Mouse (Mus musculus) midbrain, embryonic 13.5 days (tissue): ENCODE measurements around the gene Ep400. TPM values are rescaled to one million over a fixed set of nuclear protein-coding genes. Genes with fewer than 3 reads are reported as not detected.
A peak's percentile ranks its signal among the peaks of the same experiment; 100 is the strongest.

ENCODE experiments used
- ATAC-seq: fragments of 200-750 bp; cut with Nextera tagmentation; 2 replicates; pipeline ENCODE4 v1.8.0; 2017; ENCODE audit warnings: mild to moderate bottlenecking, moderate TSS enrichment, moderate library complexity
- H3K27ac ChIP-seq: fragments of 300-500 bp; sonication (generic); 2 replicates; pipeline ENCODE4 v1.5.1; 2015; ENCODE audit warnings: inconsistent platforms, mild to moderate bottlenecking, moderate library complexity
- H3K27me3 ChIP-seq: fragments of 300-500 bp; sonication (generic); 2 replicates; pipeline ENCODE4 v1.6.1; 2015; ENCODE audit warnings: mild to moderate bottlenecking, inconsistent platforms
- H3K36me3 ChIP-seq: fragments of 300-500 bp; sonication (generic); 2 replicates; pipeline ENCODE4 v1.6.1; 2015; ENCODE audit warnings: mild to moderate bottlenecking, inconsistent platforms
- H3K4me1 ChIP-seq: fragments of 300-500 bp; sonication (generic); replicated peaks from 2 replicates; pipeline ENCODE4 v1.6.1; 2015; ENCODE audit warnings: inconsistent platforms
- H3K4me2 ChIP-seq: fragments of 300-500 bp; sonication (generic); replicated peaks from 2 replicates; pipeline ENCODE4 v1.6.1; 2015; ENCODE audit warnings: moderate library complexity, mild to moderate bottlenecking, inconsistent platforms
- H3K4me3 ChIP-seq: fragments of 300-500 bp; sonication (generic); replicated peaks from 2 replicates; pipeline ENCODE4 v1.5.1; 2015; ENCODE audit warnings: mild to moderate bottlenecking, inconsistent platforms
- H3K9ac ChIP-seq: fragments of 300-500 bp; sonication (generic); replicated peaks from 2 replicates; pipeline ENCODE4 v1.6.1; 2015; ENCODE audit warnings: mild to moderate bottlenecking, inconsistent platforms
- H3K9me3 ChIP-seq: fragments of 300-500 bp; sonication (generic); 2 replicates; pipeline ENCODE4 v1.6.1; 2016; ENCODE audit warnings: mild to moderate bottlenecking, inconsistent platforms
- WGBS: fragments of 180-500 bp; shearing (Covaris S2); methylation state at CpG from one replicate; pipeline ENCODE4 v1.1.7; 2015; 5-methylcytosine and 5-hydroxymethylcytosine counted together
- polyA plus RNA-seq: library from polyadenylated mRNA; unstranded; fragments of >200 nt; fragmentation: Nextera tagmentation; extraction: Ambion mirVana; gene quantifications from 2 replicates; pipeline ENCODE4 v1.2.1, GENCODE M21; 2015

The Ep400 gene
- polyA plus RNA-seq, result 55.7 and 58.7 TPM in 2 replicates

DNA sequence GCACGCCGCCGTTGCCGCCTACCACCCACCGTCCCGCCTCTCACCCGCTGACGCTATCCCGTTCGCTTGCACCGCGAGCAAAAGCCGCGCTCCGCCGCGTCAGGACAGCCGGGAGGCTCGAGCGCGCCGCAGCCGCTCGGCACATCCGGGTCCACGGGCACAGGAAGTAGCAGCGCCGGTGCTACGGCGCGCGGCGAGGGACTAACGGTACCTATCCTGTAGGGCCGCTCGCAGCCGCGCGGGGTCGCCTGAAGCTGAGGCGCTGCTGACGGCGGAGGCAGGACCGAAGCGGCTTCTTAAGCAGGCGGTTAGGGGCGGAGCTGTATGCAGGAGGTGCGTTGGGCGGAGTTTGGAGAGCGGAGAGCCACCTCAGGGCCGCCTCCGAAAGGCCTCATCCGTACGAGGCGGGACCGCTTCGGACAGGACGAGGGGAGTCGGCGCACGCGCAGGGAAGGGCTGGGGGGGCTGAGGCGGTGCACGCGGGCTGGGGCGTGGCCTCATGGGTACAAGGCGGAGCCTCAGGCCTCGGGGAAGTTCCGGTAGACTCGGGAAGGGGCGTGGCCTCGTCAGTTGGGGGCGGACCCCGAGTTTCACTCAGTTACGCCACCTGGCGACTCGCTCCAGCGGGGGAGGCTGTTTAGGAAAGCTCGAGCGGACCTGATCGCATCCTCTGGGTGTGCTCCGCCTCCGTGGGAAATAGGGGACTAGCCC is at the start of gene Ep400:
TSS of gene Ep400 (minus strand) at position 270 of the 711 bp plus-strand sequence.
- no peaks in the 10 kb centered on the region for H3K9me3 ChIP-seq
- H3K27me3 ChIP-seq, result no peaks in the 10 kb centered on the region
- peak within 1 kb of the TSS; percentile 97 for H3K27ac ChIP-seq
- H3K4me2 ChIP-seq, result peak within 1 kb of the TSS; percentile 84
- peaks cover 28% of the 10 kb centered on the region for H3K36me3 ChIP-seq
- ATAC-seq, result peak; percentile 98
- H3K4me3 ChIP-seq, result peak within 1 kb of the TSS; percentile 70
- H3K9ac ChIP-seq, result peak within 1 kb of the TSS; percentile 85
- WGBS, result under 1% methylated on average over 81 of the region's 83 CpGs
- peaks cover 28% of the 10 kb centered on the region for H3K4me1 ChIP-seq

DNA sequence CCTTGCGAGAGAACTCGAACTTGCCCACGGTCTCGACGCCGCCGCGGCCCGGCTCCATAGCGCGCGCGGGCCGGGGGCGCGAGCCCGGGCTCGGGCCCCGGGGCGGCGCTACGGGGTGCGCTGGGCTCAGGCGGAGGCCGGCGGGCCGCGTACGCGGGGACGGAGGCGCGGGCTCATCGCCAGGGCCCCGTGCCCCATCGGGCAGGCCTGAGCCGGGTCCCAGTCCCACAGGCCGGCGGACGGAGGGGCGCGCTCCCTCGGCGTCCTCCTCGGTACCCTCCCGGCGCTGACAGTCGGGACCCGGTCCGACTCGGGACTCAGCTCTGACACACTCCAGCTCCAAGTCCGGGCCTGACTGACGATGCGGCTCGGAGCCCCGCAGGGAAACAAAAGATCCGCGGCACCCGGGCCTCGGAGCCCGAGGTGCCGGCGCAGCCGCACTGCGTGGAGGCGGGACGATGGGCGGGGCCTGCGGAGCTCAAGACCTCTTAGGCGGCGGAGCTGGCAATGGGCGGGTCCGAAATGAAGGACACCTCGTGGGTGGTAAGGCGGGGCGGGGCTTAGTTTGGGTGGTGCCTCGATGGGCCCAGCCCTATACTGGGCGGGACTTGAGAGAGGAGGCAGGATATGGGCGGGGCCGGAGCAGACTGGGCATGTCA is 39.3 kb upstream of the Ep400 start, which contains the start of gene Ulk1:
TSS of gene Ulk1 (minus strand) at position 431 of the 659 bp plus-strand sequence.
- Histone ChIP-seq H3K27me3 (no peaks in the 10 kb centered on the region), H3K36me3 (peaks cover 11% of the 10 kb centered on the region; the same call in 1 of the 2 replicates), H3K4me2 (peak within 1 kb of the TSS; percentile 98), H3K4me1 (peaks cover 44% of the 10 kb centered on the region), H3K27ac (peak within 1 kb of the TSS; percentile 90), H3K9ac (peak within 1 kb of the TSS; percentile 98), H3K9me3 (no peaks in the 10 kb centered on the region), H3K4me3 (peak within 1 kb of the TSS; percentile 94)
- WGBS, result under 1% methylated on average over 68 of the region's 80 CpGs
- ATAC-seq, result peak; percentile 94

DNA sequence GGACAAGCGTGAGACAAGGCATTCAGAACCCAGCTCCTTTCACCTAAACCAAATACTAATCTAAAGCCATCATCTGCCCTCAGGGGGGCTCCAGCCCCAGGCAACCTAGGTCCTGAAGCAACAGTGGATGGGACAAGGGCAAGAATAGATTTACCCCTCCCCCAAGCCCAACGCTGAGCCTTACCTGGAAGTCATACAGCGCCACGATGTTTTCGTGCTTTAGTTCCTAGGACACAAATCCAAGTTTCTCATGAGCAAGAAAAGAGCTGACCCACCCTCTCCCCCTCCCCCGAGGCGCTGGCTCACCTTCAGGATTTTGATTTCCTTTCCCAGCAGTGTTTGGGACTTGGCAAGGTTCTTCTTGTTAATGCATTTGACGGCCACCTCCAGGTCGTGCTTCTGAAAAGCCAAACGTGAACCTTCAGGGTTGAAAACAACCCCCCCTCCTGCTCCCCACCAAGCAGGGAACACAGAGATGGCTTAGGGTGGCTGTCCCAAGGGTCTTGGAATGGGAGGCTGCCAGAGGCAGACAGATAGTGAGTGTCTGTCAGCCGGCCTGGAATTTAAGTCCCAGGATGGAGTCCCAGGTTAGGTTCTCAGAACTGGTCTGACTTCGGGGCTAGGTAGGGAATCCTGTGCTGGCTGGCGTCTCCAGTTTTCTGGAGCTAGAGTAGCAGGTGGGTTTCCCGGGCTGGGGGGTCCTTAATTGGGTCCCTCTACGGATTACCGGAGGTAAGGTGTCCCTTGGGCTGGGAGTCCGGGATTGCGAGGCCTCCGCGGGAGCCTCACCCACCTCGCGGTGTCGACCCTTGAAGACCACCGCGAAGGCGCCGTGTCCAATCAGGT is 38.5 kb upstream of the Ep400 start:
- H3K4me2 ChIP-seq, result peak overlapping the region; percentile 98
- 2% methylated on average over 27 of the region's 27 CpGs for WGBS
- H3K4me1 ChIP-seq, result peaks cover 49% of the 10 kb centered on the region
- no peak for ATAC-seq
- H3K9me3 ChIP-seq, result no peaks in the 10 kb centered on the region
- peak overlapping the region; percentile 90 for H3K27ac ChIP-seq
- H3K36me3 ChIP-seq, result peaks cover 17% of the 10 kb centered on the region
- peak overlapping the region; percentile 98 for H3K9ac ChIP-seq
- peak overlapping the region; percentile 94 for H3K4me3 ChIP-seq
- no peaks in the 10 kb centered on the region for H3K27me3 ChIP-seq

- Histone ChIP-seq H3K4me1 (peaks cover 51% of the 10 kb centered on the region), H3K36me3 (peaks cover 20% of the 10 kb centered on the region), H3K9me3 (no peaks in the 10 kb centered on the region), H3K4me2 (peak overlapping the region; percentile 98), H3K4me3 (peak overlapping the region; percentile 94), H3K27me3 (no peaks in the 10 kb centered on the region), H3K9ac (peak overlapping the region; percentile 98), H3K27ac (peak overlapping the region; percentile 9; the same call in 1 of the 2 replicates)
- WGBS, result 5% methylated on average over 14 of the region's 14 CpGs
- peak; percentile 55 for ATAC-seq
These were observed 37.6 kb upstream of the Ep400 start for GRCm38 (mm10) chr5:110808061-110808631.

GRCm38 (mm10) chr5:110807453-110807852 is 36.9 kb upstream of the Ep400 start:
- ATAC-seq, result no peak
- WGBS, result 91% methylated on average over 4 of the region's 4 CpGs
- no peak overlapping the region for H3K27ac ChIP-seq
- no peaks in the 10 kb centered on the region for H3K27me3 ChIP-seq
- H3K4me2 ChIP-seq, result peak overlapping the region; percentile 98
- H3K9me3 ChIP-seq, result no peaks in the 10 kb centered on the region
- peak overlapping the region; percentile 94 for H3K4me3 ChIP-seq
- H3K4me1 ChIP-seq, result peaks cover 52% of the 10 kb centered on the region
- peak overlapping the region; percentile 98 for H3K9ac ChIP-seq
- H3K36me3 ChIP-seq, result peaks cover 25% of the 10 kb centered on the region

DNA sequence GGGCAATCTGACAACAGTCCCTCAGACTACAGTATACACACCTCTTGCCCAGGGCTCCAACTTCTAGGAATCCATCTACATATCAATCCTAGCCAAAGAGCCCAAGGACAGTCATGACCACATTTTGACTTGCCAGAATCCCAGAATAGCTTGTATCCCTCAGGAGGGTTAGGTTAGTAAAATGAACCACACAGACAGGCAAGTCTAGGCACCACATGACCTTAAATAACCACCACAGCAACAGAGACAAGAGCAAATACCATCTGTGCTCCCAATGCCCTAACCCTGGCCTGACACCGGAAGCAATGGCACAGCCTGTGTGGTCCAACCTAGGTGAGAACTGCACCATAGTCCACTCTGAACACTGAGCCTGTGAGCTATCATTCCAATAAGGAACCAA is 36.2 kb upstream of the Ep400 start:
- 88% methylated on average over 1 of the region's 1 CpGs for WGBS
- Histone ChIP-seq H3K4me1 (peaks cover 56% of the 10 kb centered on the region), H3K36me3 (peaks cover 32% of the 10 kb centered on the region), H3K4me3 (no peak overlapping the region), H3K9ac (no peak overlapping the region), H3K27ac (no peak overlapping the region), H3K4me2 (no peak overlapping the region; the same call in 1 of the 2 replicates), H3K9me3 (no peaks in the 10 kb centered on the region), H3K27me3 (no peaks in the 10 kb centered on the region)
- ATAC-seq, result no peak

DNA sequence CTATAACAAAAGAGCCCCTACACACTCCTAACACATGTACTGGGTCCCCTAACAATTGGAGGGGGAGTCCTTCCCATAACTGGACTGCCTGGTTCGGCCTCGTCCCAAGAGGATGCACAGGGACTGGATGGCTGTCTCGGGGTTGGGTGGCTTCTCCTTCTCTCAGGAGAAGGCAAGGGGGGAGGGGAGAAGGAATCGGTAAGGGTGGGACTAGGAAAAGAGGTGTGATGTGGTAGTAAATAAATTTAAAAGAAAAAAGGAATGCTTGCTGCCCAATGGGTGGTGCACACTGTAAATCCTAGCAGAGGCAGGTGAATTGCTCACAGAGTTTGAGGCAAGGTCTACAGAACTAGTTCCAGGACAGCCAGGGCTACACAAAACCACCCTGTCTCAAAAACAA is 35.6 kb upstream of the Ep400 start:
- no peak for ATAC-seq

GRCm38 (mm10) chr5:110804012-110804743 is 33.7 kb upstream of the Ep400 start:
- Histone ChIP-seq H3K9ac (no peak overlapping the region), H3K4me2 (no peak overlapping the region), H3K27ac (no peak overlapping the region), H3K4me1 (peaks cover 59% of the 10 kb centered on the region), H3K27me3 (no peaks in the 10 kb centered on the region), H3K4me3 (no peak overlapping the region), H3K36me3 (peaks cover 56% of the 10 kb centered on the region), H3K9me3 (no peaks in the 10 kb centered on the region)
- ATAC-seq, result no peak
- WGBS, result 91% methylated on average over 7 of the region's 7 CpGs

More for the DNA sequence above, 35.6 kb upstream of the Ep400 start:
- Histone ChIP-seq H3K4me2 (no peak overlapping the region), H3K4me1 (peaks cover 58% of the 10 kb centered on the region), H3K9ac (no peak overlapping the region), H3K36me3 (peaks cover 37% of the 10 kb centered on the region), H3K27ac (no peak overlapping the region), H3K27me3 (no peaks in the 10 kb centered on the region), H3K9me3 (no peaks in the 10 kb centered on the region), H3K4me3 (no peak overlapping the region)
- 94% methylated on average over 4 of the region's 4 CpGs for WGBS

- Histone ChIP-seq H3K27me3 (no peaks in the 10 kb centered on the region), H3K9me3 (no peaks in the 10 kb centered on the region), H3K4me3 (no peak overlapping the region), H3K27ac (no peak overlapping the region), H3K4me2 (no peak overlapping the region), H3K36me3 (peaks cover 70% of the 10 kb centered on the region), H3K9ac (no peak overlapping the region), H3K4me1 (peaks cover 45% of the 10 kb centered on the region)
- no peak for ATAC-seq
These were observed 32.3 kb upstream of the Ep400 start for GRCm38 (mm10) chr5:110802809-110803208.

- Histone ChIP-seq H3K36me3 (peaks cover 76% of the 10 kb centered on the region), H3K4me2 (no peak overlapping the region), H3K27me3 (no peaks in the 10 kb centered on the region), H3K9ac (peak overlapping the region; percentile 10; the same call in 1 of the 2 replicates), H3K9me3 (no peaks in the 10 kb centered on the region), H3K27ac (no peak overlapping the region), H3K4me3 (no peak overlapping the region), H3K4me1 (peaks cover 39% of the 10 kb centered on the region)
- ATAC-seq, result no peak
- WGBS, result 78% methylated on average over 4 of the region's 4 CpGs
These were observed 31.7 kb upstream of the Ep400 start for GRCm38 (mm10) chr5:110802186-110802585.

DNA sequence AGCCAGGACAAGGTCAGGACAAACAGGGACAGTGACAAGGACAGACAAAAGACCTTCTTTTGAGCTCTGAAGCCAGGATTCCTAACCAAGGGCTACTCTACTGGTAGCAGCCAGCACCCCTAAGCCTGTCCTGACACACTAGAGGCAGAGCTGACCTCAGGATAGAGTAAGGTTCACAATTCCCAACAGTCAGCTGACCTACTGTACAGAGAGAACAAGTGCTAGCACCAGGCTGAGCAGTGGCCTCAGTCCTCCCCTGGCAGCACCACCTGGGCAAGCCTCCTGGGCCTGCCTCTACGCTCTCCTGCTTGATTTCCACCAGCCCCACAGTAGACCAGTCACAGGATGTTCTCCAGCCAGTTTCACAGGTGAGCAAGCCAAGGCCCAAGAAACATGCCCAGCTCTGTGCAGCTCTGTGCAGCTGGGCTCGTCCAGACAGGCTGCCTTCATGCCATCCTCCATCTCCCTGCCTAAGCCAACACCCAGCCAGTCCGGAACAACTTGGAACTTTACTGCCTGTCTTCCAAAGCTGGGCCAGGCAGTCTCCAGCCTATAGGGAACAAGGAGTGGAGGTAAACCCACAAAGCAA is 30.6 kb upstream of the Ep400 start:
- Histone ChIP-seq H3K36me3 (peaks cover 86% of the 10 kb centered on the region), H3K27me3 (no peaks in the 10 kb centered on the region), H3K4me3 (no peak overlapping the region), H3K27ac (no peak overlapping the region), H3K4me2 (no peak overlapping the region), H3K9me3 (no peaks in the 10 kb centered on the region), H3K4me1 (peaks cover 29% of the 10 kb centered on the region), H3K9ac (0 out of 2 replicates have a peak overlapping the region, but pooled peaks have one; percentile 21)
- 88% methylated on average over 3 of the region's 3 CpGs for WGBS
- no peak for ATAC-seq
